Mouse (Mus musculus) kidney, postnatal 0 days (tissue): ENCODE measurements at regions not wholly inside any gene's neighbourhood (a gene's known extent, or its start where the extent isn't known, plus 50 kb on each side); places are given as distances from the start of the nearest gene placed in this dataset.

Experiments used
- ATAC-seq: fragments of 200-750 bp; cut with Nextera tagmentation; replicated peaks from 2 replicates; pipeline ENCODE4 v1.8.0; 2017; ENCODE audit warnings: low read depth, moderate number of reproducible peaks, moderate TSS enrichment, moderate library complexity; ENCODE audit not compliant: low FRiP score
- DNase-seq: peaks from one replicate; pipeline ENCODE4 v3.0.0-alpha.2; 2016; ENCODE audit warnings: low spot score
- H3K27ac ChIP-seq: fragments of 300-500 bp; sonication (generic); 2 replicates; pipeline ENCODE4 v1.5.1; 2014; ENCODE audit warnings: mild to moderate bottlenecking
- H3K27me3 ChIP-seq: fragments of 300-500 bp; sonication (generic); 2 replicates; pipeline ENCODE4 v1.6.1; 2014; ENCODE audit warnings: low read length, mixed read lengths; ENCODE audit not compliant: insufficient read depth
- H3K36me3 ChIP-seq: fragments of 300-500 bp; sonication (generic); 2 replicates; pipeline ENCODE4 v1.6.1; 2014; ENCODE audit warnings: low read length, mixed read lengths; ENCODE audit not compliant: insufficient read depth
- H3K4me1 ChIP-seq: fragments of 300-500 bp; sonication (generic); replicated peaks from 2 replicates; pipeline ENCODE4 v1.6.1; 2014; ENCODE audit warnings: antibody characterized with exemption, low read length, mixed read lengths; ENCODE audit not compliant: insufficient read depth
- H3K4me2 ChIP-seq: fragments of 300-500 bp; sonication (generic); 2 replicates; pipeline ENCODE4 v1.6.1; 2014; ENCODE audit warnings: mild to moderate bottlenecking, low read length, moderate library complexity, mixed read lengths
- H3K4me3 ChIP-seq: fragments of 300-500 bp; sonication (generic); replicated peaks from 2 replicates; pipeline ENCODE4 v1.5.1; 2014; ENCODE audit warnings: low read depth, low read length
- H3K9ac ChIP-seq: fragments of 300-500 bp; sonication (generic); 2 replicates; pipeline ENCODE4 v1.6.1; 2014; ENCODE audit warnings: low read depth, low read length
- H3K9me3 ChIP-seq: fragments of 300-500 bp; sonication (generic); replicated peaks from 2 replicates; pipeline ENCODE4 v1.6.1; 2016; ENCODE audit warnings: low read length, inconsistent platforms, mixed read lengths
- CTCF ChIP-seq: IDR thresholded peaks from 2 replicates; pipeline ENCODE4 v1.5.1; 2016; ENCODE audit warnings: antibody characterized with exemption, low read depth, mild to moderate bottlenecking, moderate library complexity
- WGBS: fragments of 180-500 bp; shearing (Covaris S2); extraction: QIAGEN DNeasy Blood & Tissue Kit; methylation state at CpG from one replicate; pipeline ENCODE4 v1.1.7; 2014; 5-methylcytosine and 5-hydroxymethylcytosine counted together

- Histone ChIP-seq H3K4me2 (no peak overlapping the region), H3K9ac (no peak overlapping the region), H3K27me3 (no peaks in the 10 kb centered on the region), H3K9me3 (no peaks in the 10 kb centered on the region), H3K27ac (no peak overlapping the region), H3K4me3 (no peak overlapping the region), H3K4me1 (no peaks in the 10 kb centered on the region), H3K36me3 (no peaks in the 10 kb centered on the region)
- TF ChIP-seq CTCF, result no peak
- 84% methylated on average over 4 of the region's 4 CpGs for WGBS
- ATAC-seq, result no peak
- no peak for DNase-seq
These were observed 102.0 kb upstream of the Far2 start for GRCm38 (mm10) chr6:147944940-147945676.

GRCm38 (mm10) chr6:147947997-147948396 is 99.1 kb upstream of the Far2 start:
- 86% methylated on average over 4 of the region's 4 CpGs for WGBS
- Histone ChIP-seq H3K36me3 (no peaks in the 10 kb centered on the region), H3K4me1 (no peaks in the 10 kb centered on the region), H3K27me3 (no peaks in the 10 kb centered on the region), H3K4me3 (no peak overlapping the region), H3K9me3 (no peaks in the 10 kb centered on the region), H3K27ac (no peak overlapping the region), H3K4me2 (no peak overlapping the region), H3K9ac (no peak overlapping the region)
- DNase-seq (no peak), ATAC-seq (no peak)
- no peak for TF ChIP-seq CTCF

- H3K9me3 ChIP-seq, result no peaks in the 10 kb centered on the region
- no peak for DNase-seq
- no peak for ATAC-seq
- no peaks in the 10 kb centered on the region for H3K36me3 ChIP-seq
- H3K4me1 ChIP-seq, result no peaks in the 10 kb centered on the region
- no peak overlapping the region for H3K27ac ChIP-seq
- no peak overlapping the region for H3K4me2 ChIP-seq
- no peak overlapping the region for H3K9ac ChIP-seq
- H3K4me3 ChIP-seq, result no peak overlapping the region
- H3K27me3 ChIP-seq, result no peaks in the 10 kb centered on the region
- no peak for TF ChIP-seq CTCF
These were observed 95.4 kb upstream of the Far2 start for GRCm38 (mm10) chr6:147951642-147952041.

- Histone ChIP-seq H3K27ac (no peak overlapping the region), H3K9ac (no peak overlapping the region), H3K4me1 (no peaks in the 10 kb centered on the region), H3K4me3 (no peak overlapping the region), H3K27me3 (no peaks in the 10 kb centered on the region), H3K4me2 (no peak overlapping the region), H3K36me3 (no peaks in the 10 kb centered on the region), H3K9me3 (no peaks in the 10 kb centered on the region)
- peak; percentile 74 for TF ChIP-seq CTCF
- ATAC-seq (no peak), DNase-seq (peak; percentile 70)
- 28% methylated on average over 5 of the region's 5 CpGs for WGBS
These were observed 93.9 kb upstream of the Far2 start for GRCm38 (mm10) chr6:147953058-147953679.

- Histone ChIP-seq H3K4me3 (no peak overlapping the region), H3K4me1 (no peaks in the 10 kb centered on the region), H3K9me3 (no peaks in the 10 kb centered on the region), H3K4me2 (no peak overlapping the region), H3K36me3 (no peaks in the 10 kb centered on the region), H3K27ac (0 out of 2 replicates have a peak overlapping the region, but pooled peaks have one; percentile 25), H3K9ac (no peak overlapping the region), H3K27me3 (no peaks in the 10 kb centered on the region)
- ATAC-seq, result peak; percentile 88
- DNase-seq, result no peak
- WGBS, result 78% methylated on average over 7 of the region's 7 CpGs
- no peak for TF ChIP-seq CTCF
These were observed 93.3 kb upstream of the Far2 start for GRCm38 (mm10) chr6:147953753-147954152.

- 0 out of 2 replicates have a peak overlapping the region, but pooled peaks have one; percentile 25 for H3K27ac ChIP-seq
- no peaks in the 10 kb centered on the region for H3K9me3 ChIP-seq
- H3K4me3 ChIP-seq, result no peak overlapping the region
- H3K27me3 ChIP-seq, result no peaks in the 10 kb centered on the region
- 83% methylated on average over 1 of the region's 1 CpGs for WGBS
- no peak for TF ChIP-seq CTCF
- no peaks in the 10 kb centered on the region for H3K4me1 ChIP-seq
- no peak overlapping the region for H3K4me2 ChIP-seq
- DNase-seq (no peak), ATAC-seq (no peak)
- H3K36me3 ChIP-seq, result no peaks in the 10 kb centered on the region
- H3K9ac ChIP-seq, result no peak overlapping the region
These were observed 92.8 kb upstream of the Far2 start for GRCm38 (mm10) chr6:147954253-147954652.
